Mouse (Mus musculus): ENCODE data around the gene Csnk2a1.

DNA sequence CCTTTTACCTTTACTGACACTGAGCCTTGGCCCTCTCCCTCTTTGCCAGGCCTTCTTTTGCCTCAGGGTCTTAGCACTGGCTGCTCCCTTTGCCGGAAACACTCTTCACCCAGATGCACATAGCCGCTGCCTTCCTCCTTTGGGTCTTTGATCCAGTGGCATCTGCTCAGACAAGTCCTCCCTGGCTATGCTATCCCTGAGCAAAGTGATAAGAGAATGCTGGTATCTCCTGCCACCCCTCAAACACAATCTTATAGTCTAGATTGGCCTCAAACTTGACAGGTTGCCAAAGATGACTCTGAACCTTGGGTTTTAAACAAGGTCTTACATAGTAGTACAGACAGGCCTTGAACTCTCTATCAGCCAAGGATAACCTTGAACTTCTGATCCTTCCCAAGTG, 32.1 kb upstream of the Csnk2a1 start:
- TF ChIP-seq GATA1 (IDR thresholded peaks at IDR 0.05; ENCODE audit: borderline replicate concordance, low read length) (no peak), CTCF (IDR thresholded peaks at IDR 0.05; ENCODE audit: low read depth, low read length) (no peak), TAL1 (conservative IDR thresholded peaks at IDR 0.05; ENCODE audit: low read depth, low read length) (no peak)
